Mouse (Mus musculus): ENCODE results near the gene Alb.

DNA sequence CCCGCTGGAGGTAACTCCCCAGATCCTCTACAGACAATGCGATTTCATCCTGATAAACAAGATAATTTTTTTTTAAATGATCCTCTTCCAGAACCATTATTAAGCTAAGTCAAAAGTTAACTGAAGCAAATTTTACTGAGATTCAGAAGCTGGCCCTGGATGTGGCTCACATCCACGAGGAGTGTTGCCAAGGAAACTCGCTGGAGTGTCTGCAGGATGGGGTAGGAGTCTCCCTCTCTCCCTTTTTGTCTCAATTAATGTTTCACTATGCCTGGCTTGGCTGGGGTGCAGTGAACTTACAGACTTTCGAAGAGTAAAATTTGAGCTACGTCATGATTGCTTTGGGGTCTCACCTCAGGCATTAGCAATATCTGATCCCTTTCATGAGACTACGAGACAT, 38.8 kb downstream of the Alb start:
- no peak for TF ChIP-seq GATA1 (IDR thresholded peaks at IDR 0.05; ENCODE audit: low read length)
- TF ChIP-seq TAL1 (IDR thresholded peaks at IDR 0.05; ENCODE audit: low read length), result no peak

Data from erythroblast, embryonic 14.5 days (primary cell).